Mouse (Mus musculus) MEL (cell line): ENCODE data around the gene Nid1.

Experiments
- CTCF ChIP-seq, 3 experiments: IDR thresholded peaks in 2 of 3; conservative IDR thresholded peaks in 1 of 3; 2 replicates each; pipeline ENCODE4 v1.5.1; 2011 to 2012; ENCODE audit warnings: low read length in 3 of 3, low read depth in 2 of 3, mild to moderate bottlenecking in 2 of 3, improper control_type of control experiment in 1 of 3, inconsistent platforms in 1 of 3, mixed read lengths in 1 of 3, moderate library complexity in 1 of 3; ENCODE audit not compliant: control insufficient read depth in 1 of 3, insufficient read depth in 1 of 3, poor library complexity in 1 of 3, severe bottlenecking in 1 of 3
- MAFK ChIP-seq: IDR thresholded peaks from 2 replicates; pipeline ENCODE4 v1.6.1; 2011; ENCODE audit warnings: low read depth, mild to moderate bottlenecking, low read length, improper control_type of control experiment, borderline replicate concordance
- MAX ChIP-seq: IDR thresholded peaks from 2 replicates; pipeline ENCODE4 v1.6.1; 2011; ENCODE audit warnings: low read length, improper control_type of control experiment
- MEF2A ChIP-seq: IDR thresholded peaks from 2 replicates; pipeline ENCODE4 v1.6.1; 2014; ENCODE audit warnings: low read depth, mild to moderate bottlenecking, inconsistent platforms, low read length, improper control_type of control experiment; ENCODE audit not compliant: poor library complexity, insufficient replicate concordance, severe bottlenecking; ENCODE audit errors: extremely low read depth
- POLR2A ChIP-seq, 2 experiments: IDR thresholded peaks; 2 replicates each; pipeline ENCODE4 v1.6.1; 2011 to 2012; ENCODE audit warnings: low read length in 2 of 2, mild to moderate bottlenecking in 2 of 2, control low read depth in 1 of 2, improper control_type of control experiment in 1 of 2, low read depth in 1 of 2, moderate library complexity in 1 of 2; ENCODE audit not compliant: control insufficient read depth in 1 of 2, insufficient read depth in 1 of 2, poor library complexity in 1 of 2
- TAL1 ChIP-seq: IDR thresholded peaks from 2 replicates; pipeline ENCODE4 v1.6.1; 2012; ENCODE audit warnings: mild to moderate bottlenecking, inconsistent platforms, low read length, moderate library complexity, mixed read lengths
- TBP ChIP-seq: IDR thresholded peaks from 2 replicates; pipeline ENCODE4 v1.8.0; 2011; ENCODE audit warnings: low read depth, low read length, improper control_type of control experiment
- TCF12 ChIP-seq: IDR thresholded peaks from 2 replicates; pipeline ENCODE4 v1.6.1; 2014; ENCODE audit warnings: low read depth, mild to moderate bottlenecking, inconsistent platforms, low read length, improper control_type of control experiment, moderate library complexity
- USF2 ChIP-seq, 2 experiments: IDR thresholded peaks; 2 replicates each; pipeline ENCODE4 v1.6.1; 2011 to 2012; ENCODE audit warnings: improper control_type of control experiment in 2 of 2, low read length in 2 of 2, borderline replicate concordance in 1 of 2, inconsistent platforms in 1 of 2, low read depth in 1 of 2, mild to moderate bottlenecking in 1 of 2; ENCODE audit not compliant: insufficient read depth in 1 of 2
- ZC3H11A ChIP-seq: IDR thresholded peaks from 2 replicates; pipeline ENCODE4 v1.6.1; 2012; ENCODE audit warnings: low read depth, mild to moderate bottlenecking, inconsistent platforms, low read length, improper control_type of control experiment

DNA sequence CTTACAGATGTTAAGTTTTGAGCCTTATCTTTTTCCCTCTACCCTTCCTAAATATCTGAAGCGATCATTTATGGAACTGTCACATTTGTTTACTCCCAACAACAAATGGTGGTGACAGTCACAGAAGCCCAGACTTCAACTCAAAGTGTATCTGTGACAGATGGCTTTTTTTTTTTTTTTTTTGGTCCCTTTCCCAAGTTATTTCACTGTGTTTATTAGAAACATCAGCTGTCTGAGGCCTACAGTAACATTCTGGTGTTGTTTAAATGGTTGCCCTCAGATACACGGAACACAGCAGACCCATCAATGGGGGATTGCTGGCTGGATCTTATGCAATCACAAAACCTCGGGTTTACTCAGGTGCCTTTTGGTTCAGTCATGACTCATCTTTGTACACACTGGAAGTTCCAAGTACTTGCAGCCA lies 34.0 kb downstream of the Nid1 start:
- TF ChIP-seq CTCF (IDR thresholded peaks at IDR 0.05 in 2 of 3, conservative IDR thresholded peaks at IDR 0.05 in 1 of 3; ENCODE audit: control insufficient read depth in 1 of 3, insufficient read depth in 1 of 3, low read depth in 2 of 3, low read length in 3 of 3, poor library complexity in 1 of 3, severe bottlenecking in 1 of 3) (no peak), TAL1 (no peak), MAFK (no peak), ZC3H11A (no peak), TBP (no peak), POLR2A (IDR thresholded peaks at IDR 0.05; ENCODE audit: control insufficient read depth in 1 of 2, insufficient read depth in 1 of 2, low read depth in 1 of 2, low read length in 2 of 2, poor library complexity in 1 of 2) (no peak), MEF2A (no peak), USF2 (IDR thresholded peaks at IDR 0.05; ENCODE audit: borderline replicate concordance in 1 of 2, insufficient read depth in 1 of 2, low read depth in 1 of 2, low read length in 2 of 2) (no peak), TCF12 (no peak), MAX (no peak)
